Mouse (Mus musculus) ES-E14 (cell line): Measurements from ENCODE around the gene Dgkb. TPM values are rescaled to one million over a fixed set of nuclear protein-coding genes. Genes with fewer than 3 reads are reported as not detected.

Source experiments
- DNase-seq: peaks from one replicate; pipeline ENCODE4 v3.0.0-alpha.2; 2013; ENCODE audit warnings: low read depth, low spot score
- H3K27ac ChIP-seq: 2 replicates; pipeline ENCODE4 v1.5.1; 2012; ENCODE audit warnings: low read depth, mild to moderate bottlenecking, low read length, moderate library complexity, mixed read lengths; ENCODE audit not compliant: poor library complexity, insufficient read depth, severe bottlenecking
- H3K36me3 ChIP-seq: 2 replicates; pipeline ENCODE4 v1.6.1; 2012; ENCODE audit warnings: mild to moderate bottlenecking, low read length, moderate library complexity, mixed read lengths; ENCODE audit not compliant: control insufficient read depth, poor library complexity, insufficient read depth, severe bottlenecking
- H3K4me1 ChIP-seq, 2 experiments: fragments of 150-350 bp in 1 of 2; sonication (generic) in 1 of 2; 2 replicates each; pipeline ENCODE4 v1.6.1; 2012; ENCODE audit warnings: low read length in 2 of 2, mild to moderate bottlenecking in 1 of 2, mixed read lengths in 1 of 2; ENCODE audit not compliant: control insufficient read depth in 2 of 2, insufficient read depth in 2 of 2, poor library complexity in 1 of 2
- H3K4me3 ChIP-seq, 2 experiments: fragments of 150-350 bp in 1 of 2; sonication (generic) in 1 of 2; 2 replicates each; pipeline ENCODE4 v1.5.1; 2012; ENCODE audit warnings: low read length in 2 of 2, low read depth in 1 of 2, mild to moderate bottlenecking in 1 of 2, mixed read lengths in 1 of 2; ENCODE audit not compliant: insufficient read depth in 1 of 2, poor library complexity in 1 of 2, severe bottlenecking in 1 of 2
- H3K9ac ChIP-seq: 2 replicates; pipeline ENCODE4 v1.6.1; 2012; ENCODE audit warnings: low read depth, mild to moderate bottlenecking, low read length, mixed read lengths; ENCODE audit not compliant: poor library complexity, insufficient read depth, severe bottlenecking
- H3K9me3 ChIP-seq: fragments of 150-350 bp; sonication (generic); 2 replicates; pipeline ENCODE4 v1.6.1; 2012; ENCODE audit warnings: low read depth, mild to moderate bottlenecking, low read length; ENCODE audit not compliant: control insufficient read depth, insufficient read depth
- CHD2 ChIP-seq: IDR thresholded peaks from 2 replicates; pipeline ENCODE4 v1.6.1; 2014; ENCODE audit warnings: mild to moderate bottlenecking, low read depth, low read length, inconsistent platforms
- HCFC1 ChIP-seq: IDR thresholded peaks from 2 replicates; pipeline ENCODE4 v1.6.1; 2012; ENCODE audit warnings: low read length, inconsistent platforms, borderline replicate concordance; ENCODE audit not compliant: insufficient read depth
- MAFK ChIP-seq: IDR thresholded peaks from 2 replicates; pipeline ENCODE4 v1.6.1; 2014; ENCODE audit warnings: mild to moderate bottlenecking, low read depth, low read length, inconsistent platforms; ENCODE audit not compliant: insufficient read depth
- ZC3H11A ChIP-seq: IDR thresholded peaks from 2 replicates; pipeline ENCODE4 v1.6.1; 2012; ENCODE audit warnings: low read depth, mild to moderate bottlenecking, inconsistent platforms, low read length, borderline replicate concordance
- ZNF384 ChIP-seq: IDR thresholded peaks from 2 replicates; pipeline ENCODE4 v1.6.1; 2012; ENCODE audit warnings: low read depth, low read length, inconsistent platforms
- in situ Hi-C, 2 experiments: fragments of 600-800 bp; cut with MboI; formaldehyde crosslinking; loops; one replicate each; pipeline ENCODE4 v1.15.1; 2025; ENCODE audit warnings: low sequenced_read_pairs in 2 of 2, inconsistent platforms in 1 of 2; ENCODE audit not compliant: unreplicated experiment in 2 of 2
- total RNA-seq: library from RNA; depleted of rRNA; stranded (reverse); fragments of 300-350 nt; gene quantifications from 2 replicates; pipeline ENCODE4 v1.2.3, GENCODE M21; 2012

The Dgkb gene
- total RNA-seq, 1 experiment: 0.36 TPM

DNA sequence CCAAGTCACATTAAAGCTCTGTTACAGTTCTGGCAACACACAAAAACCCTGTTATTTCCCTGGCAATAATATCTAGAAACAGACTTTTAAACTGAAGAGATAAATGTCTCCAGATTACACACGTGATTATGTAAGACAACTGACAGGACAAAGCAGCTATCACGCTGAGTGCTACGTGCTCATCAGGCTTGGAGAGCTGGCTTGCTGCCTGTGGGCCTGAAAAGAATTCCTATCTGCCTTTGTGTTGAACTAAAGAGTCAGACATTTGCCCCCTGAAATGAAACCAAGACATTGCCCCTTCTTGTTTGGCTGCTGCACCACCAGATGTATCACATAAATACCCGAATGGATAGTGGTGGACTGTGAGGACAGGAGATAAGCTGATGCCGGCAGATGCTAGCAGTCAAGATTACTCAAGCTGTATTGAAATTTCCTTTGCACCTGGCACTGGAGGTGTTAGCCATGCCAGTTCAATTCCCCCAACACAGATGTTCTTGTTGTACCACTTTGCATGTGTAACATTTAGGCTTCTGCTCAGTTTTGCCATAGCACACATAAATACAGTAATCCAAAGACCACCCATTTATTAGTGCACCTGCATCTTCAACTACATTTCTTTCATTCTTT lies 761.8 kb downstream of the Dgkb start:
- Histone ChIP-seq H3K9ac (no peak overlapping the region), H3K4me1 (no peaks in the 10 kb centered on the region), H3K9me3 (no peaks in the 10 kb centered on the region), H3K4me3 (no peak overlapping the region), H3K27ac (no peak overlapping the region), H3K36me3 (no peaks in the 10 kb centered on the region)
- in situ Hi-C loops: no loop called here
- no peak for DNase-seq
- TF ChIP-seq MAFK (no peak), ZC3H11A (no peak), ZNF384 (no peak), HCFC1 (no peak), CHD2 (no peak)

DNA sequence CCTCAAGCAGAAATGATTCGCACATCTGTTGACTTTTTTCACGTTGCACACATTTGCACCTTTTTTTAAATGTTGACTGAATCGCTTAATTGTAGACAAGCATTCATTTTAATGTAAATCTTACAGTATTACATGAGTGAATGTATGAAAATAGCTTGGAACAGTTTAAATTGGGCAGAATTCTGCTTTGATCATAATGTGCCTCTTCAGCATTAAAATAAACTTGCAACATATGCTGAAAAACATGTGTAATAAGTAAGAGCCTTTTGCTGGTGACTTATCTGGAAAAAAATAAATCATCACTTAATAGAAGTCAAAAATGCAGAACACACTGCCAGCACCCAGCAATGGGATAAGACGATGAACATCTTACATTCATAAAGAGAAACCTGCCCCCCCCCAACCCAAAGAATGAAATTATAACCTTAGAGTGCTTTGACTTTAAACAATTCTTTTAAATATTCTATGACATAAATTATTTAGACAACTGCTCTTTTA lies 768.9 kb downstream of the Dgkb start:
- no peak overlapping the region for H3K27ac ChIP-seq
- in situ Hi-C loops: no loop called here
- TF ChIP-seq CHD2: no peak
- no peak for TF ChIP-seq ZNF384
- no peak for TF ChIP-seq HCFC1
- H3K36me3 ChIP-seq: no peaks in the 10 kb centered on the region
- no peak overlapping the region for H3K9ac ChIP-seq
- no peaks in the 10 kb centered on the region for H3K4me1 ChIP-seq
- no peak for DNase-seq
- no peak overlapping the region for H3K4me3 ChIP-seq
- H3K9me3 ChIP-seq: no peaks in the 10 kb centered on the region

DNA sequence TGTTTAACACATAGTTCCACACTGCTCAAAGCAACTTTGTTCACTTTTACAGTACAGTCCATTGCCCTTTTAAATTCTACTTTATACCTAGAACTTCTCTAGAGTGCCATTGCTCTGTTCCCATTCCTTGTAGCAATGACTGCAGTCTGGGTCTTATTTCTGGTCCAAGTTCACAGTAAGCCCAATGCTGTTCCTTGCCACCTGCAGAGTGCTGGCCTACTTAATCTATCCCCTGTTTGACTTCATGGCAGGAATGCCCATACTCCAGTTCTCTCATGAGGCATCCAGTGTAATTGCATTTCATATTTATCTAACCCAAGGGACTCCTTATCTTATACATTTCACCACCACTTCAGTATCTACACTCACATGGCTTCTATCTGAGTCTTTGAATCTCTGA lies 772.4 kb downstream of the Dgkb start:
- H3K27ac ChIP-seq: no peak overlapping the region
- in situ Hi-C loops: no loop called here
- no peak for TF ChIP-seq ZC3H11A
- TF ChIP-seq CHD2: no peak
- no peak for TF ChIP-seq ZNF384
- no peak for TF ChIP-seq HCFC1
- no peak for TF ChIP-seq MAFK
- no peak for DNase-seq
- H3K36me3 ChIP-seq: no peaks in the 10 kb centered on the region
- no peaks in the 10 kb centered on the region for H3K9me3 ChIP-seq
- no peak overlapping the region for H3K9ac ChIP-seq
- H3K4me1 ChIP-seq: no peaks in the 10 kb centered on the region
- H3K4me3 ChIP-seq: no peak overlapping the region

DNA sequence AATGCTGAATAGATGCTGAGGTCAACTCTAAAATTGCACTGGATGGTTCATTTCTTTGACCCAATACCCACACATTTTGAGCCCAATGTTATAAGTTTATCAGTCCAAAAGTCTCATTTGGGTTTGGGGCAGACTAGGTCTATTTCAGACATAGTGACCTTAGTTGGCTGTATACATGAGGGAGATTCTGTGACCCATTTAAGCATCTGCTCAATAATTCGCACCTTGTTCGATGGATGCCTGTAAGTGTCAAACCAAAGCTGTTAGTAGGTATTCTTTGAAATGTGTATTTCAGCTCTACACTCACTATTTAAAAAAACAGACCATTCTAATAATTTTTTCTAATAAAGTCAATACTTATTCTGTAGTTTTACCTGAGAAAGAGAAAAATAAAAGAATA lies 776.1 kb downstream of the Dgkb start:
- in situ Hi-C loops: no loop called here
- no peaks in the 10 kb centered on the region for H3K9me3 ChIP-seq
- H3K27ac ChIP-seq: no peak overlapping the region
- H3K36me3 ChIP-seq: no peaks in the 10 kb centered on the region
- H3K4me3 ChIP-seq: no peak overlapping the region
- no peak overlapping the region for H3K9ac ChIP-seq
- no peak for TF ChIP-seq ZNF384
- no peak for DNase-seq
- H3K4me1 ChIP-seq: no peaks in the 10 kb centered on the region

DNA sequence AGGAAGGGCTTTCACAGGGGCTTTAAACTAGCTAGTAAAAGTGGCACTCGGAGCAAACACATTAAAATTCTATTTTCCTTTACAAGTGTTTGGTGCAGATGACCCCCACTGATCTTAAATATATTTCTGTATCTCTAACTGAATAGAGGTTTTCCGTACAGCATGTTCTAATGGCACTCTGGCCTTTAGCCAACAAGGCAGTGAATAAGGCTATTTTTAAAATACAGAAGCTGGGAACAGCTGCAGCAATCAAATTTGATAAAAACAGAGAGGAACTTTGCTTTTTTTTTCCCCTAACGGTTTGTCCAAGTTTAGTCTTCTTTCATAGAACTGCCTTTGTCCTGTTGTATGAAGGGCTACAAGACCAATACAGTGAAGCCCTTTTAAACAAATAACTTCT lies 776.5 kb downstream of the Dgkb start:
- no peaks in the 10 kb centered on the region for H3K36me3 ChIP-seq
- no peak for DNase-seq
- H3K4me1 ChIP-seq: no peaks in the 10 kb centered on the region
- no peak overlapping the region for H3K9ac ChIP-seq
- H3K27ac ChIP-seq: no peak overlapping the region
- H3K4me3 ChIP-seq: no peak overlapping the region
- TF ChIP-seq ZNF384: no peak
- TF ChIP-seq MAFK: no peak
- TF ChIP-seq ZC3H11A: no peak
- no peak for TF ChIP-seq CHD2
- TF ChIP-seq HCFC1: no peak
- in situ Hi-C loops: no loop called here
- no peaks in the 10 kb centered on the region for H3K9me3 ChIP-seq
